Mouse (Mus musculus) A20 (cell line): Measurements from ENCODE around the gene Rab37.
A peak's percentile ranks its signal among the peaks of the same experiment; 100 is the strongest.

ENCODE experiments used
- DNase-seq: peaks from one replicate; pipeline ENCODE4 v3.0.0-alpha.2; 2011; ENCODE audit warnings: low read depth, low spot score

Rab37 gene

DNA sequence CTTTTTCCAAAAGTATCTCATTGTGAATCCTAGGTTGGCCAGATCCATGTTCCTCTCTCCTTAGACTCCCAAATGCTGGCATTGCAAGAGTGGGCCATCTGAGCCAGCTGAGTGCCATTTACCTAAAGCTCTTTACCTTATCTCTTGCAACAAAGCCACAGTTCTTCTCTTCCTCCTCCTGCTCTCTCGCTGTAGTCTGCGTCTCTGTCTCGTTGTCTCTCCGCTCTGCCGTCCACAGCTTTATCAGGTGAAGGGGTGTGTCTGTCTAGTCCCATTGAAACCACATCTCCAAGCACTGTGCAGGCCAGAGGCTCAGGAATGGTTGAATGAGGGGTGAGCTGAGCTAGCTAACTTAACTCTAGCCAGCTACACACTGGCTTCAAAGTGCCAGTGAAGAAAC is 104.7 kb downstream of the Rab37 start:
- no peak for DNase-seq

DNA sequence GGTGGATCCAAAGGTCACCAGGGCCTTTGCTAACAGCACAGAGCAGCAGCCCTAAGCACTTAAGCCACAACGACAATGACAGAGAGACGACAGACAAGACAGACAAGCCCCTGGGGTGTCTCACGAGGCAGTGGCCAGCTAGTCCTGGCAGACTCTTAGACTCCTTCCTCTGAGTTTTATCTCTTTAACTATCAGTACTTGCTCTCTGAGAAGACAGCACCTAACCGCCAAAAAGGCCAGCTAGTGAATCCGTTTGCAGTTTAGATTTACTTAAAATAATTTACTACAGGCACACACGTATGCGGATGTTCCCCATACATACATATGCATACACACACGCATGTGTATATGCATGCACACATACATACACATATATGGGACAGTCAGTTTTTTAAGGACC is 106.3 kb downstream of the Rab37 start:
- no peak for DNase-seq

DNA sequence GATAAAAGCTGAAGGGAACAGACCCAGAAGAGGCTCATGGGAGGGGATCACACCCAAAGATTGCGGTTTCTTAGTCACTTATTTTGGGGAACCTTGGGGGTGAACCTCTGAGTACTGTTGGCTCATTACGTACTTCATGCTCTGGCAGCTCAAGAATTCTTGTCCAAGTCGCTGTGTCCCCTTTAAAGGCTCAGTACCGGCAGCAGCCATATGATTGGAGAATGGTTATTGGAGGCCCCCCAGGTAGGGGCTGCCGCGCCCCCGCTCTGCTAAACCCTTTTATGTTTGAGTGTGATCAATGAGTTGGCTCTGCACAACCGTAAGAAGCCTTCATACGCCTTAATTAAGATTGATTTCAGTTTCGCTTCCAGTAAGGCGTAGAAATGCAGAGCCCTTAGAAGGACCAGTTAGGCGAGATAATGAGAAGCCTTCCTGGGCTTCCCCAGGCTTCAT is 107.7 kb downstream of the Rab37 start:
- DNase-seq, result peak; percentile 84

GRCm38 (mm10) chr11:115200520-115200919 is 109.3 kb downstream of the Rab37 start:
- DNase-seq, result no peak

DNA sequence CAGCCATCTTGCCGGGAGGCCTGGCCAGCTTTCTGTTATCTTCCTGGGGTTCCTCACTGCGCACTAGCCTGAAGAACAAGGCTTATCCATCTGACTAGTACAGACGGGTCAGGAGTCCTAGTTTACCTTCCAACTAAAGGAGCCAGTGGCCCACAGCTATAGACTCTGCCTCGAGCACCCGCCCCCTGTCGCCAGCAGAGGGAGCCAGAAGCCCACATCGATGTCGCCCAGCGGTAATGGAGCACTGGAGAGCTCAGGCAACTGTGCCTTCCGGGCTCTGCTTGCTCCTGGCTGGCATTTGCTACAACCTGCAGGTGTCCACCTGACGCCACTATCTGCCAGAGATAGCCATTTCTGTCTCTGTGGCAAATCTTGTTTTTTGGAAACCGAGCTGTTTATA is 111.1 kb downstream of the Rab37 start:
- peak; percentile 70 for DNase-seq

DNA sequence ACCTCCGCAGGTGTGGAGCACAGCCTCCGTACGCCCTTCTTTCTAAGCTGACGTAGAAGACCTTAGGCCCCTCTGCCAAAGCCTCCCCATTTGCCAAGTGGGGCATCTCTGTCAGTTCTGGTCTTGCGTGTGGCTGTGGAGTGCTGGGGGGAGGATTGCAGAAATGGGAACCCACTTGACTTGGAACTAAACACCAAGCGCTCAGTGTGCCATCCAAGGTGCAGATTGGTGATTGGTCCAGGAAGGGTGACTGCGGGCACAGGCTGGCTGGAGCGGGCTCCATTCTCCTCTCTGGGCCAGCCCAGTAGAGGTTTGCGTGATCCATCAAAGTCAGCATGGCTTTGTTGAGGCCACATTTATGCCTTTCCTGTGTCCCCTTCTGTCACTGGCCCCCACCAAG is 111.5 kb downstream of the Rab37 start:
- no peak for DNase-seq

DNA sequence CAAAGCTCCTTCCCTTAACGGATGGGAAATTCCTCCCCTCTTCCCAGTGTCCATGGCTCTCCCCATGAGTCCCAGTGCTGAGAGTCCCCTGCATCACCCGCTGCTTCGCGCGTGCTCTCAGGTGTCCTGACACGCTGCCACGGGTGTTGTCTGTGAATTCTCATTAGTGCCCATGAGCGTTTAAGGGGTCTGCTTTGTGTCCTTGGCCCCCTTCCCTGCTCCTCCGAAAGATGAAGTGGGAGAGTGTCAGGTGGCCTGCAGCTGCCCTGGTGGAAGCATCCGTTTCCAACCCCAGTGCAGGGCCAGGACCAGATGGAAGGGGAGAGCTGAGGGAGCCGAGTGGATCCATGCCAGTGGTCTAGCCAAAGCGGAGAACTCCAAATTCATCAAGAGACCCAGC is 116.9 kb downstream of the Rab37 start:
- DNase-seq, result no peak

- peak; percentile 42 for DNase-seq
Observed at GRCm38 (mm10) chr11:115208776-115209732, 117.8 kb downstream of the Rab37 start.

DNA sequence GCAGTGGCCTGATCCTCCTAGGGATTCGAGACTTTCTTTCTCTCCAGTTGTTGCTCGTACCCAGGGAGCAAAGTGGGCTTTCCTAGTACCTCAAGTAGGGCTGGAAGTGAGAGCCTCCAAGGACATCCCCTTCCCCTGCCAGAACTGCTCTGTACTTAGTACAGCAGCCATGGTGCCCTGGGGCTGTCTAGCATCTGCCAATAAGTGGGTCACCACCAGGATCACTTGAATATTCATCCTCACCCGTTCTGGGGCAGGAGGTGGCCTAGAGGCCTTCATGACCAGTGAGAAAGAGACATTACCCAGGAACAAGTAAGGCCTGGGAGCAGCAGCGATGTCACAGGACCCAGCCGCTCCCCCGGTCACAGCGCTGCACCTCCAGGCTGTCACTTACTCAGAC is 118.7 kb downstream of the Rab37 start:
- DNase-seq, result no peak
